Mouse (Mus musculus): ENCODE measurements around the gene Slc4a1.

The Slc4a1 gene

GRCm38 (mm10) chr11:102375196-102376173 is 9.5 kb upstream of the Slc4a1 start:
- DNase-seq (ENCODE audit: low read depth, low spot score), result no peak

GRCm38 (mm10) chr11:102374108-102374725 is 8.2 kb upstream of the Slc4a1 start:
- DNase-seq (ENCODE audit: low read depth, low spot score), result no peak

DNA sequence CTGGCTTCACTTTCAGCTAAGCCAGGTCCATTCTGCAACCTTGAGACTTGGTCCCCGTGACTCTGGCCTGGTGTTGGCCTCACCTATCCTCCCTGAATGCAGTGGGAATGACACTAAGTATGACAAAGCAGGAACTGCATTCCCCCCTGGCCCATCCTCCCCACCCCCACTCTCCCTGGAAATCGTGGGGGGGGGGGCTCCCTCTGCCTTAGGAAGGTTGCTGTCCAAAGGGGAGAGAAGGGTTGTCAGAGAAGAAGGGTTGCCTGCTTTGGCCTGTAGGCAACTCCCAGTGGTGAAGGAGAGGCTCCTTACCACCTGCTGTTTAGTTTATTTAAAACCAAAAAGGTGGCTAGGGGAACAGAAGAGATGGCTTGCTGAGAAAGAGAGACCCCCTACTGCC is 7.6 kb upstream of the Slc4a1 start:
- no peak for DNase-seq (ENCODE audit: low read depth, low spot score)

GRCm38 (mm10) chr11:102372936-102373335 is 6.9 kb upstream of the Slc4a1 start:
- DNase-seq (ENCODE audit: low read depth, low spot score), result no peak

- DNase-seq (ENCODE audit: low read depth, low spot score), result no peak
Observed at GRCm38 (mm10) chr11:102371926-102372685, 6.1 kb upstream of the Slc4a1 start.

DNA sequence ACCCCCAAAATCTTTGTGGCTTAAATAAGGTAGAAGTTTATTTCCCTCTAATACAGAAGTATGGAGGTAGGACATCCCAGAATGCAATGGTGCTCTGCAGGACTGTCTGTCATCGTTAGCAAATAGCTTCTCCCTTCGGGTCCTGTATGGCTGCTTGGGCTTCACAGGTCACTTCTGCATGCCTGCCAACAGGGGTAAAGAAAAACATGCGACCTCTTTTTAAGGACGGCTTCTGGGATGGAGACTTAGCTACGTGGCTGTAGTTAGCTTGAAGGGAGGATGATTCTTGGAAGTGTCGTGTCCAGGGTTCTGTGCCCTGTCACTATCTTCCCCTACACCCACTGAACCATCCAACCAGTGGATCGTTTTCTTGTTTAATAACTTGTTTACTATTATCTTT is 4.3 kb upstream of the Slc4a1 start:
- DNase-seq (ENCODE audit: low read depth, low spot score), result no peak

DNA sequence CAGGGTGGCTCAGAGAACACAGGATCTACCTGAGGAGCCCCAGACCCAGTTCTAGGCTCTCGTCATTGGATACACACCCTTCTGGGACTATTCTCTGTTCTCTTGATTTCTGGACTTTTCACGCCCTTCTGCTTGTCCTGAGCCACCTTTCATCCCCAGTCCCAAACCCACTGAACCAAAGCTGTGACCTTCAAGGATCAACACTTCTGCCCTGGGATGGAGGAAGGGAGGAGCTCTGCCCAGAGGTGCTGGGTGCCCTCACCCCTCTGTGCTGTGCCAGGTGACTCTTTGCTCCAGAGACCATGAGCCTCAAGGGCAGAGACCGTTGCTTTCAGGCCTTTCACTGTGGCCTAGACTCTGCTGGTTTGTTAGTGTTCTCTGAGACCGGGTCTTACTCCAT is 3.3 kb upstream of the Slc4a1 start:
- DNase-seq (ENCODE audit: low read depth, low spot score), result no peak

GRCm38 (mm10) chr11:102368347-102368746 is 2.3 kb upstream of the Slc4a1 start:
- no peak for DNase-seq (ENCODE audit: low read depth, low spot score)

DNA sequence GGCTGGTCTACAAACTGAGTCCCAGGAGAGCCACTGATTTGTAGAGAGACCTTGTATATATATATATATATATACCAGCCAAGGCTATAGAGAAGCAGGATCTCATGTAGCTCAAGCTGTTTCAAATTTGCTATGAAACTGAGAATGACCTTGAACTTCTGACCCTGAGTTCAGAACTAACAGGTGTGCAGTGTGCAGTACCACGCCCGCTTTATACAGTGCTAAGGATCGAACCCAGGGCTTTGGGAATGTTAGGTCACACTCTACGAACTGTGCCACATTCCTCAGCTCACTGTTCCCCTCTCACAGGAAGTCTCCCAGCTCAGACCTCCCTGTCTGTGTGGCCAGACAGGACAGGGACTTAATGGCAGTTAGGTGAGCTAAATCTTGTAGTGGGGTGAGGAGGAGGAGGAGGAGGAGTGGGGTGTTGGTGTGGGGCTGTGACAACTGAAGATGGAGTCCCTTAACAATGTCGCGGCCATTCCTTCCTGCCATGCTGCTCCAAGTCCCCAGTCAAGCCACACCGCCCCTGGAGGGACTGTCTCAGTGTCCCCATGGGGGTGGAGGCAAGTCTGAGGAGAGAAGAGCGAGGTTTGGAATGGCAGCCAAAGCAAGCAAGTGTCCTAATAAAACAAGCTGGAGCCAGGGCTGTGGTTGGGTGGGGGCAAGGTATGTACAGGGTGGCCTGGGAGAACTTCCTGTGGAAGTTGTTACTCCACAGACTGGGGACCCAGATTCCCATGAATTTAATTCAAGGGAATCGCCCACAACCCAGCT is 1.7 kb upstream of the Slc4a1 start:
- no peak for DNase-seq (ENCODE audit: low read depth, low spot score)

DNA sequence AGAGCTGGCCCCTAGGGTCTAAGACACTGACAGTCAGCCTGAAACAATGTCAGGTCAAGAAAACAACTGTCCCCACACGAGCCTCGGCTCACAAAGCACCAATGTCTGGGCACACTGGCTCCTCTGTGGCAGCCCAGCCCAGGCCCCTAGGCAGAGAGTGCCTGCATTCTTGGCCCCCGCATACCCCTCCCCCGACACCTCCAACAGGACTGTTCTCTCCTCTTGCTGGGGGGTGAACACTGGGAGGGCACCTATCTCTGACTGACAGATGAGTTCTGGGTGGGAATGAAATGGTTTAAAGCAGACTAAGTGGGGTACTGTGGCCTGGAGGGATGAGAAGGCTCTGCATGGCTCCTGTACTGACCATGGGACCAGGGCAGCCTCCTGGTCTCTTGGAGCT is 304 bp downstream of the Slc4a1 start:
- DNase-seq (ENCODE audit: low read depth, low spot score), result no peak

- DNase-seq (ENCODE audit: low read depth, low spot score), result no peak
Observed at GRCm38 (mm10) chr11:102364570-102365371, 1.2 kb downstream of the Slc4a1 start.

GRCm38 (mm10) chr11:102363623-102364022 is 2.4 kb downstream of the Slc4a1 start:
- DNase-seq (ENCODE audit: low read depth, low spot score), result no peak

DNA sequence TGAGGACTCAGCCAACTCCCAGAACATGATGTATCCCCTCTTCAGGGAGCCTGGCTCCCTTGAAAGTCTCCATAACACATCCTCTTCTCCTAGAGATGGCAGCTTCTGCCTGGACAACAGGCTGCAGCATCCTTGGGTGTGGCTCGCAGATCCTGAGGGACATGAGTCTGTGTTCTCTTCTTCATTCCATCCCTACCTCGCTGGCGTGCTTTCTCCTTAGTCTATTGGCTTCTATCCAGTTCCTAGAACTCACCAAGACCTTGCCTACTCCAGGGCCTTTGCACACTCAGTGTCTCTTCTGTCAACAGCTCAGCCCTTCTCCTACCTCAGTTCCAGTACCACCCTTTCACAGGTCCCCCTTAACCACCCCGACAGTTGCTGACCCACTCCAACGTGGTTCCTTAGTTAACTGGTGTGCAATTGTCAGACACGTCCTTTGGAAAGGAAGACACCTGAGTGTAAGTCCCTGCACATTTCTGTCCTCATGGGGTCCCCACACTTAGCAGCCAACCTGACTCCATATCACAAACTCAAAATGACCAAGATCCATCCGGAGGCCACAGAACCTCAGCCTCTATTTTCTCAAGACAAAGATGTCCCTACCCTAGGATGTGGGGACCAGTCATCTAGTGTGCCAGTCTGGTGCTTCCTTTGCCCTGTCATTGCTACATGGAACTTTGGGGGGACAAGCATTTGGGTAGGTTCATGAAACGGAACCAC is 4.1 kb downstream of the Slc4a1 start:
- no peak for DNase-seq (ENCODE audit: low read depth, low spot score)

- DNase-seq (ENCODE audit: low read depth, low spot score), result no peak
Observed at GRCm38 (mm10) chr11:102358365-102358764, 7.6 kb downstream of the Slc4a1 start.

GRCm38 (mm10) chr11:102356636-102357350 is 9.2 kb downstream of the Slc4a1 start:
- DNase-seq (ENCODE audit: low read depth, low spot score), result no peak

- no peak for DNase-seq (ENCODE audit: low read depth, low spot score)
Observed at GRCm38 (mm10) chr11:102356190-102356589, 9.8 kb downstream of the Slc4a1 start.

GRCm38 (mm10) chr11:102355501-102355900 is 10.5 kb downstream of the Slc4a1 start:
- no peak for DNase-seq (ENCODE audit: low read depth, low spot score)

DNA sequence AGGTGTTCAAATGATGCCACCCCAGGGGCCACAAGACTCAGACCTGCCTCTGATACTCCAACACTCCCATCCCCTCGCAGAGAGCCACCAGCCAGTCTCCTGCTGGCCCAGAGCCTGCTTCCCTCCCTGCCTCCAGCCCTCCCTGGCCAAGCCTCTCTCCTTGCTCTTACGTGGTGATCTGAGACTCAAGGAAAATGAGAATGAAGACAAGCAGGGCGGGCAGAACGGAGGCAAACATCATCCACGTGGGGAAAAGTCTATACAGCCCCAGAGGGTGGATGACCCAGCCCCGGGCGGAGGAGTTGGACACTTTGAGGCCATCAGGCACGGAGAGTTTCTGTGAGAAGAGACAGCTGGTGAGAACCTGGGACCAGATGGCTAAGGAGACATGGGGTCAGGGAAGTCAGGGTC is 13.0 kb downstream of the Slc4a1 start:
- DNase-seq (ENCODE audit: low read depth, low spot score), result no peak

GRCm38 (mm10) chr11:102352378-102352777 is 13.6 kb downstream of the Slc4a1 start:
- DNase-seq (ENCODE audit: low read depth, low spot score), result no peak

Data from CD4-positive, CD25-positive, alpha-beta regulatory T cell, adult 2 months (primary cell).